Comparison of ENCODE assay signal across 18 mouse cellular contexts in genomic region chr3:116784290-116784689, GRCm38 (mm10). TPM values are rescaled to one million over a fixed set of nuclear protein-coding genes. Genes with fewer than 3 reads are reported as not detected.
DNase-seq lines count a peak whose midpoint lies in the region; ATAC-seq and TF ChIP-seq lines count a peak whose summit lies in the region.
"Had no signal": no experiment of that assay in that cellular context is flagged by ENCODE, and none has a peak within 500 bp of the region (broad histone marks: within the 10 kb centered on the region; RNA-seq: fewer than 3 reads in every experiment).

No protein-coding gene starts in this region.

- peaks cover 8% of the 10 kb centered on the region; the same call in 1 of the 2 replicates for H3K36me3 ChIP-seq in intestine, embryonic 16.5 days (ENCODE audit: control insufficient read depth, insufficient read depth, low read length)
- H3K36me3 ChIP-seq in intestine, embryonic 15.5 days = peaks cover 11% of the 10 kb centered on the region
- peaks cover 50% of the 10 kb centered on the region; the same call in 1 of the 2 replicates for H3K36me3 ChIP-seq in kidney, postnatal 0 days (ENCODE audit: insufficient read depth, low read length)
- peaks cover 15% of the 10 kb centered on the region for H3K36me3 ChIP-seq in kidney, adult 2 months (ENCODE audit: control insufficient read depth, insufficient read depth, low read length)
- peaks cover 25% of the 10 kb centered on the region for H3K36me3 ChIP-seq in liver, embryonic 16.5 days (ENCODE audit: control insufficient read depth, insufficient read depth)
- peaks cover 44% of the 10 kb centered on the region for H3K36me3 ChIP-seq in liver, postnatal 0 days (replicated peaks; ENCODE audit: insufficient read depth, low read length)

- H3K9me3 ChIP-seq in intestine, embryonic 16.5 days (ENCODE audit: control insufficient read depth, low read length) = no peaks in the 10 kb centered on the region
- H3K9me3 ChIP-seq in intestine, embryonic 15.5 days = no peaks in the 10 kb centered on the region
- no peaks in the 10 kb centered on the region for H3K9me3 ChIP-seq in kidney, postnatal 0 days (replicated peaks; ENCODE audit: low read length)
- no peaks in the 10 kb centered on the region for H3K9me3 ChIP-seq in liver, embryonic 16.5 days (replicated peaks; ENCODE audit: control insufficient read depth, low read length)
- no peaks in the 10 kb centered on the region for H3K9me3 ChIP-seq in liver, postnatal 0 days (ENCODE audit: low read length)
- H3K9me3 ChIP-seq: embryonic facial prominence, embryonic 12.5 days; forebrain, embryonic 15.5 days; heart, embryonic 13.5 days; hindbrain, embryonic 15.5 days had no signal

- no peak overlapping the region for H3K4me3 ChIP-seq in intestine, embryonic 16.5 days (ENCODE audit: low read length)
- H3K4me3 ChIP-seq in intestine, embryonic 15.5 days (replicated peaks) = no peak overlapping the region
- no peak overlapping the region for H3K4me3 ChIP-seq in kidney, postnatal 0 days (replicated peaks; ENCODE audit: low read depth, low read length)
- H3K4me3 ChIP-seq in kidney, adult 2 months (ENCODE audit: insufficient read depth, low read depth, low read length) = no peak overlapping the region
- no peak overlapping the region for H3K4me3 ChIP-seq in liver, embryonic 16.5 days (ENCODE audit: low read depth, low read length)
- H3K4me3 ChIP-seq in liver, postnatal 0 days (ENCODE audit: low read depth, low read length) = no peak overlapping the region
- H3K4me3 ChIP-seq: embryonic facial prominence, embryonic 12.5 days; forebrain, embryonic 15.5 days; heart, embryonic 13.5 days; hindbrain, embryonic 15.5 days had no signal

- no peak overlapping the region for H3K27ac ChIP-seq in intestine, embryonic 16.5 days (ENCODE audit: low read length)
- no peak overlapping the region for H3K27ac ChIP-seq in intestine, embryonic 15.5 days
- H3K27ac ChIP-seq in kidney, postnatal 0 days = no peak overlapping the region
- no peak overlapping the region for H3K27ac ChIP-seq in kidney, adult 2 months (ENCODE audit: insufficient read depth, low read depth, low read length)
- H3K27ac ChIP-seq in liver, embryonic 16.5 days (ENCODE audit: low read length) = no peak overlapping the region
- no peak overlapping the region for H3K27ac ChIP-seq in liver, postnatal 0 days (ENCODE audit: low read depth)
- H3K27ac ChIP-seq: embryonic facial prominence, embryonic 12.5 days; forebrain, embryonic 15.5 days; heart, embryonic 13.5 days; hindbrain, embryonic 15.5 days had no signal

- no peaks in the 10 kb centered on the region for H3K27me3 ChIP-seq in intestine, embryonic 16.5 days (replicated peaks; ENCODE audit: control insufficient read depth, insufficient read depth, low read length)
- H3K27me3 ChIP-seq in intestine, embryonic 15.5 days (replicated peaks) = no peaks in the 10 kb centered on the region
- H3K27me3 ChIP-seq in kidney, postnatal 0 days (ENCODE audit: insufficient read depth, low read length) = no peaks in the 10 kb centered on the region
- H3K27me3 ChIP-seq in kidney, adult 2 months (replicated peaks; ENCODE audit: control insufficient read depth, insufficient read depth, low read length) = no peaks in the 10 kb centered on the region
- H3K27me3 ChIP-seq in liver, embryonic 16.5 days (ENCODE audit: control insufficient read depth, insufficient read depth, low read depth, low read length) = no peaks in the 10 kb centered on the region
- no peaks in the 10 kb centered on the region for H3K27me3 ChIP-seq in liver, postnatal 0 days (ENCODE audit: insufficient read depth, low read length)
- H3K27me3 ChIP-seq: embryonic facial prominence, embryonic 12.5 days; forebrain, embryonic 15.5 days; heart, embryonic 13.5 days; hindbrain, embryonic 15.5 days had no signal

- TF ChIP-seq CTCF in kidney, postnatal 0 days (IDR thresholded peaks at IDR 0.05; ENCODE audit: low read depth) = no peak
- TF ChIP-seq CTCF in kidney, adult 2 months (conservative IDR thresholded peaks at IDR 0.05; ENCODE audit: insufficient read depth, insufficient read length, low read depth, low read length) = no peak
- no peak for TF ChIP-seq CTCF in liver, postnatal 0 days (IDR thresholded peaks at IDR 0.05; ENCODE audit: low read depth)

- TF ChIP-seq POLR2A in kidney, adult 2 months (IDR thresholded peaks at IDR 0.05; ENCODE audit: low read depth, low read length) = no peak

- WGBS in intestine, embryonic 16.5 days = 68% methylated on average over 12 of the region's 12 CpGs
- 64% methylated on average over 12 of the region's 12 CpGs for WGBS in intestine, embryonic 15.5 days
- 65% methylated on average over 12 of the region's 12 CpGs for WGBS in kidney, postnatal 0 days
- WGBS in kidney, adult 2 months = 72% methylated on average over 12 of the region's 12 CpGs
- WGBS in liver, embryonic 16.5 days (ENCODE audit: insufficient replicate concordance) = 45% methylated on average over 12 of the region's 12 CpGs
- WGBS in liver, postnatal 0 days (ENCODE audit: insufficient replicate concordance) = 58% methylated on average over 12 of the region's 12 CpGs

- peak; percentile 50; the same call in 1 of the 2 replicates for ATAC-seq in intestine, embryonic 16.5 days
- ATAC-seq in intestine, embryonic 15.5 days = no peak; the same call in 1 of the 2 replicates
- ATAC-seq in kidney, postnatal 0 days (replicated peaks; ENCODE audit: low FRiP score, low read depth) = no peak
- peak; percentile 60; the same call in 1 of the 2 replicates for ATAC-seq in liver, embryonic 16.5 days (ENCODE audit: low read depth)
- ATAC-seq in liver, postnatal 0 days = peak; percentile 60; the same call in 1 of the 2 replicates
- ATAC-seq: forebrain, embryonic 15.5 days had no signal

- H3K4me2 ChIP-seq in intestine, embryonic 16.5 days (ENCODE audit: low read depth, low read length) = no peak overlapping the region
- no peak overlapping the region for H3K4me2 ChIP-seq in intestine, embryonic 15.5 days (replicated peaks)
- no peak overlapping the region for H3K4me2 ChIP-seq in kidney, postnatal 0 days (ENCODE audit: low read length)
- H3K4me2 ChIP-seq in liver, embryonic 16.5 days (ENCODE audit: low read depth, low read length) = no peak overlapping the region
- H3K4me2 ChIP-seq in liver, postnatal 0 days (ENCODE audit: low read depth, low read length) = no peak overlapping the region
- H3K4me2 ChIP-seq: embryonic facial prominence, embryonic 12.5 days; forebrain, embryonic 15.5 days; heart, embryonic 13.5 days; hindbrain, embryonic 15.5 days had no signal

- no peak overlapping the region for H3K9ac ChIP-seq in intestine, embryonic 16.5 days (ENCODE audit: low read depth, low read length)
- no peak overlapping the region for H3K9ac ChIP-seq in intestine, embryonic 15.5 days
- H3K9ac ChIP-seq in kidney, postnatal 0 days (ENCODE audit: low read depth, low read length) = no peak overlapping the region
- no peak overlapping the region for H3K9ac ChIP-seq in liver, embryonic 16.5 days (ENCODE audit: low read depth, low read length)
- H3K9ac ChIP-seq in liver, postnatal 0 days (replicated peaks) = no peak overlapping the region
- H3K9ac ChIP-seq: embryonic facial prominence, embryonic 12.5 days; forebrain, embryonic 15.5 days; heart, embryonic 13.5 days; hindbrain, embryonic 15.5 days had no signal

- peak; percentile 35; the same call in 1 of the 2 replicates for TF ChIP-seq EP300 in liver, postnatal 0 days (IDR thresholded peaks at IDR 0.05; ENCODE audit: low read depth)

- DNase-seq in kidney, postnatal 0 days (ENCODE audit: low spot score) = peak; percentile 47
- no peak for DNase-seq in kidney, adult 2 months
- DNase-seq in liver, postnatal 0 days = no peak
- no peak for DNase-seq in cerebellum, postnatal 25 days
- DNase-seq: adrenal gland, adult 8-10 months; adrenal gland, postnatal 36 days; cerebellum, adult 11 months; cerebellum, adult 8-10 months; cerebellum, postnatal 14 days; gastrocnemius, postnatal 10 days; heart, postnatal 36 days had no signal

- no peaks in the 10 kb centered on the region for H3K4me1 ChIP-seq in intestine, embryonic 16.5 days (ENCODE audit: control insufficient read depth, insufficient read depth, low read length)
- H3K4me1 ChIP-seq in intestine, embryonic 15.5 days (replicated peaks) = no peaks in the 10 kb centered on the region
- H3K4me1 ChIP-seq in kidney, postnatal 0 days (replicated peaks; ENCODE audit: insufficient read depth, low read length) = no peaks in the 10 kb centered on the region
- no peaks in the 10 kb centered on the region for H3K4me1 ChIP-seq in kidney, adult 2 months (ENCODE audit: control insufficient read depth, insufficient read depth, low read length)
- peaks cover 6% of the 10 kb centered on the region for H3K4me1 ChIP-seq in liver, embryonic 16.5 days (ENCODE audit: control insufficient read depth, low read depth, low read length)
- H3K4me1 ChIP-seq in liver, postnatal 0 days (ENCODE audit: insufficient read depth) = no peaks in the 10 kb centered on the region
- H3K4me1 ChIP-seq: embryonic facial prominence, embryonic 12.5 days; forebrain, embryonic 15.5 days; heart, embryonic 13.5 days; hindbrain, embryonic 15.5 days had no signal

RNA-seq across cellular contexts. Expression of gene Agl, which starts 23.7 kb away (rescaled TPM):
- 9.9 and 10.3 TPM in 2 replicates for polyA plus RNA-seq in intestine, embryonic 16.5 days (2015; fragmentation: Nextera tagmentation; extraction: Ambion mirVana)
- 12.1 and 12.2 TPM in 2 replicates for polyA plus RNA-seq in intestine, embryonic 15.5 days (2015; fragmentation: Nextera tagmentation; extraction: Ambion mirVana)
- polyA plus RNA-seq in kidney, postnatal 0 days (2015; fragmentation: Nextera tagmentation; extraction: Ambion mirVana) = 12.8 and 12.9 TPM in 2 replicates
- 12.7 and 13.6 TPM in 2 replicates for polyA plus RNA-seq in kidney, adult 2 months (2012; rRNA removed)
- 14.3 and 19.6 TPM in 2 replicates for polyA plus RNA-seq in liver, embryonic 16.5 days (2015; fragmentation: Nextera tagmentation; extraction: Ambion mirVana)
- polyA plus RNA-seq in liver, postnatal 0 days (2015; fragmentation: Nextera tagmentation; extraction: Ambion mirVana) = 8.4 and 9.1 TPM in 2 replicates

Comparison
In these comparisons a context has a peak if more than half of its experiments do, and no peak if none do; other contexts are left out.
1. ATAC-seq: peak in intestine, embryonic 16.5 days (single experiment), liver, embryonic 16.5 days (single experiment) and liver, postnatal 0 days (single experiment); none in intestine, embryonic 15.5 days (single experiment) and kidney, postnatal 0 days (single experiment).